In the genomic region with DNA sequence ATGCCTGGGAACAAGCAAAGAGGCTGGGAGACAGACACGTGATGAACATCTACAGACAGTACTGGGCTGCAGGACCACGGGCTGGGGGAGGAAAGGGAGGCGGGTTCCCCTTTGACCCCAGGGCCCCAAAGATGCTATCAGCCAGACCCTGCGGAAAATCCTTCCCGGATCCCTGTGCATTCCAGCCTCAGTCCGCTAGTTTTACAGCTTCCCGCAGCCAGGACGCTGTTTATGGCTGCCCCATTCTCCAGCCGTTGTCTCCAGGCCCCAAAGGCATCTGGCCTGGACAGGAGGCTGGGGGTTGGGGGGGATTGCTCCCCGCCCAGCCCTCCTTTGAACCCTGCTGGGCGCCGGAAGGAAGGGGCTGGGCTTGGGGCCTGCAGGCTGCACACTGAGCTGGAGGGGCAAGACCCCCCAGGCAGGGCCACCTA, we compare ENCODE assay signal across 8 mouse cellular contexts. TPM values are rescaled to one million over a fixed set of nuclear protein-coding genes. Genes with fewer than 3 reads are reported as not detected.
DNase-seq lines count a peak whose midpoint lies in the region; ATAC-seq and TF ChIP-seq lines count a peak whose summit lies in the region.

No protein-coding gene starts in this region.

- H3K4me1 ChIP-seq in heart, embryonic 11.5 days (ENCODE audit: control insufficient read depth, insufficient read depth, low read length) = peaks cover 7% of the 10 kb centered on the region
- H3K4me1 ChIP-seq in heart, adult 2 months (ENCODE audit: control insufficient read depth, insufficient read depth, low read length) = peaks cover 1% of the 10 kb centered on the region
- peaks cover 41% of the 10 kb centered on the region for H3K4me1 ChIP-seq in megakaryocyte, embryonic 14.5 days
- H3K4me1 ChIP-seq in liver, embryonic 14.5 days (replicated peaks; ENCODE audit: control insufficient read depth in 2 of 2, insufficient read depth in 2 of 2, low read length in 1 of 2) = no peaks in the 10 kb centered on the region; a peak in 1 of 4 replicates

- H3K27me3 ChIP-seq in heart, embryonic 11.5 days (ENCODE audit: control insufficient read depth, insufficient read depth, low read length) = peaks cover 97% of the 10 kb centered on the region
- no peaks in the 10 kb centered on the region; the same call in 1 of the 2 replicates for H3K27me3 ChIP-seq in heart, adult 2 months (ENCODE audit: control insufficient read depth, insufficient read depth, low read length)
- H3K27me3 ChIP-seq in megakaryocyte, embryonic 14.5 days (replicated peaks) = peaks cover 86% of the 10 kb centered on the region
- peaks cover 71% of the 10 kb centered on the region for H3K27me3 ChIP-seq in liver, embryonic 14.5 days (ENCODE audit: control insufficient read depth, insufficient read depth, low read length)

- no peaks in the 10 kb centered on the region for H3K36me3 ChIP-seq in heart, embryonic 11.5 days (ENCODE audit: control insufficient read depth, insufficient read depth, low read length)
- H3K36me3 ChIP-seq in heart, adult 2 months (ENCODE audit: control insufficient read depth, insufficient read depth, low read length) = no peaks in the 10 kb centered on the region
- no peaks in the 10 kb centered on the region for H3K36me3 ChIP-seq in megakaryocyte, embryonic 14.5 days (replicated peaks; ENCODE audit: low read length)
- H3K36me3 ChIP-seq in liver, embryonic 14.5 days (replicated peaks; ENCODE audit: control insufficient read depth, insufficient read depth, low read depth) = no peaks in the 10 kb centered on the region

- peak overlapping the region; percentile 31 for H3K4me2 ChIP-seq in heart, embryonic 11.5 days
- no peak overlapping the region for H3K4me2 ChIP-seq in liver, embryonic 14.5 days (ENCODE audit: low read depth)

- no peak overlapping the region for H3K4me3 ChIP-seq in heart, embryonic 11.5 days (ENCODE audit: low read depth, low read length)
- no peak overlapping the region for H3K4me3 ChIP-seq in heart, adult 2 months
- peak overlapping the region; percentile 89 for H3K4me3 ChIP-seq in megakaryocyte, embryonic 14.5 days (replicated peaks)
- no peak overlapping the region for H3K4me3 ChIP-seq in liver, embryonic 14.5 days (ENCODE audit: insufficient read depth in 1 of 2, low read depth in 2 of 2, low read length in 2 of 2)

- no peak overlapping the region for H3K27ac ChIP-seq in heart, embryonic 11.5 days (ENCODE audit: low read depth, low read length)
- no peak overlapping the region for H3K27ac ChIP-seq in heart, adult 2 months
- H3K27ac ChIP-seq in liver, embryonic 14.5 days = no peak overlapping the region

- TF ChIP-seq POLR2A in heart, adult 2 months (IDR thresholded peaks at IDR 0.05; ENCODE audit: insufficient read depth, low read depth, low read length) = no peak

- H3K79me2 ChIP-seq in heart, adult 2 months (replicated peaks; ENCODE audit: control insufficient read depth, insufficient read depth, low read length) = no peaks in the 10 kb centered on the region

- H3K9ac ChIP-seq in heart, embryonic 11.5 days (ENCODE audit: low read depth, low read length) = no peak overlapping the region
- no peak overlapping the region for H3K9ac ChIP-seq in heart, adult 2 months (ENCODE audit: low read depth, low read length)
- H3K9ac ChIP-seq in liver, embryonic 14.5 days (replicated peaks) = no peak overlapping the region

- intact Hi-C loops in heart, adult 2 months (cut with DNase I) = loop anchor here (1.0 to 5.0 kb wide), 2 partner anchors 190 to 415 kb away; no protein-coding TSS in a partner anchor
- intact Hi-C loops in left cerebral cortex, postnatal 14 days (cut with DNase I) = loop anchor here (2.0 kb wide), 1 partner anchor 191 kb away; no protein-coding TSS in a partner anchor

- DNase-seq in heart, adult 2 months = no peak
- DNase-seq in liver, embryonic 14.5 days (ENCODE audit: low read depth in 3 of 3, low spot score in 3 of 3) = no peak
- peak; percentile 81 for DNase-seq in yolk sac, embryonic 10.5 days (ENCODE audit: low spot score)
- no peak for DNase-seq in gastrocnemius, postnatal 25 days
- no peak for DNase-seq in left cerebral cortex, postnatal 14 days (ENCODE audit: low spot score in 2 of 2)

- TF ChIP-seq EP300 in heart, adult 2 months (IDR thresholded peaks at IDR 0.05; ENCODE audit: insufficient read depth, low read depth, low read length) = no peak
- TF ChIP-seq EP300 in liver, embryonic 14.5 days (IDR thresholded peaks at IDR 0.05; ENCODE audit: low read depth) = no peak

- no peak for TF ChIP-seq CTCF in heart, adult 2 months (IDR thresholded peaks at IDR 0.05)
- TF ChIP-seq CTCF in liver, embryonic 14.5 days (IDR thresholded peaks at IDR 0.05; ENCODE audit: low read depth) = no peak

- ATAC-seq in heart, embryonic 11.5 days (replicated peaks; ENCODE audit: insufficient number of reproducible peaks, low FRiP score, low TSS enrichment) = no peak
- ATAC-seq in megakaryocyte, adult 5-6 weeks (ENCODE audit: poor library complexity, severe bottlenecking) = no peak
- 0 out of 2 replicates have a peak, but pooled peaks have one; percentile 19 for ATAC-seq in liver, embryonic 14.5 days (ENCODE audit: insufficient read depth)

- H3K9me3 ChIP-seq in heart, embryonic 11.5 days (replicated peaks; ENCODE audit: control insufficient read depth, low read length) = no peaks in the 10 kb centered on the region
- no peaks in the 10 kb centered on the region for H3K9me3 ChIP-seq in megakaryocyte, embryonic 14.5 days
- no peaks in the 10 kb centered on the region for H3K9me3 ChIP-seq in liver, embryonic 14.5 days (ENCODE audit: control insufficient read depth, low read length)

- WGBS in heart, embryonic 11.5 days (ENCODE audit: insufficient replicate concordance) = 1% methylated on average over 12 of the region's 12 CpGs
- WGBS in heart, adult 2 months = 19% methylated on average over 12 of the region's 12 CpGs
- 5% methylated on average over 12 of the region's 12 CpGs for WGBS in liver, embryonic 14.5 days (ENCODE audit: insufficient replicate concordance)

RNA-seq across cellular contexts. Expression of a gene that starts 10.7 kb away (rescaled TPM):
- 14.7 and 17.7 TPM in 2 replicates for polyA plus RNA-seq in heart, embryonic 11.5 days (2014; fragmentation: Nextera tagmentation; extraction: Ambion mirVana)
- 10 to 100 TPM; 13.9 to 15.2 TPM for total RNA-seq in heart, adult 2 months (2021)
- polyA plus RNA-seq in heart, adult 2 months (2012; rRNA removed) = 13.3 and 13.9 TPM in 2 replicates
- polyA plus RNA-seq in megakaryocyte, embryonic 14.5 days (2012; ENCODE audit: insufficient read depth, low replicate concordance) = 0.73 and 2.1 TPM in 2 replicates
- 2.8 and 3.9 TPM in 2 replicates for total RNA-seq in megakaryocyte, adult 5-6 weeks (2015)
- total RNA-seq in megakaryocyte, adult 5-6 weeks (2017) = 3.3 and 3.8 TPM in 2 replicates
- polyA plus RNA-seq in liver, embryonic 14.5 days (2012; rRNA removed) = 3.6 and 4.4 TPM in 2 replicates
- polyA plus RNA-seq in liver, embryonic 14.5 days (2014; fragmentation: Nextera tagmentation; extraction: Ambion mirVana) = 3.8 and 4.7 TPM in 2 replicates
- 10 to 100 TPM in 1 of 2 experiments, 1 to 10 TPM in 1; 9.4 to 11.7 TPM for total RNA-seq in gastrocnemius, postnatal 25 days (2021)
- 10 to 100 TPM; 16.2 to 17.4 TPM for total RNA-seq in left cerebral cortex, postnatal 14 days (2021)
